9 mouse cellular contexts compared by ENCODE assay signal in genomic region chr14:12574336-12574735, GRCm38 (mm10).
"Had no signal": no experiment of that assay in that cellular context is flagged by ENCODE, and none has a peak within 500 bp of the region (broad histone marks: within the 10 kb centered on the region; RNA-seq: fewer than 3 reads in every experiment).

No protein-coding gene starts in this region.

- H3K4me1 ChIP-seq: kidney, embryonic 15.5 days; limb, embryonic 10.5 days; liver, embryonic 15.5 days had no signal

- H3K27me3 ChIP-seq: kidney, embryonic 15.5 days; liver, embryonic 15.5 days; midbrain, embryonic 15.5 days; neural tube, embryonic 13.5 days had no signal

- H3K9ac ChIP-seq: kidney, embryonic 15.5 days; liver, embryonic 15.5 days; midbrain, embryonic 15.5 days; neural tube, embryonic 13.5 days had no signal

- ATAC-seq: lung, postnatal 0 days had no signal

- H3K9me3 ChIP-seq: kidney, embryonic 15.5 days; limb, embryonic 10.5 days; liver, embryonic 15.5 days; midbrain, embryonic 15.5 days; neural tube, embryonic 13.5 days had no signal

- H3K4me3 ChIP-seq: kidney, embryonic 15.5 days; limb, embryonic 10.5 days; liver, embryonic 15.5 days; midbrain, embryonic 15.5 days; neural tube, embryonic 13.5 days had no signal

- H3K36me3 ChIP-seq: kidney, embryonic 15.5 days; limb, embryonic 10.5 days; liver, embryonic 15.5 days; midbrain, embryonic 15.5 days; neural tube, embryonic 13.5 days had no signal

- H3K27ac ChIP-seq: kidney, embryonic 15.5 days; limb, embryonic 10.5 days; liver, embryonic 15.5 days; midbrain, embryonic 15.5 days; neural tube, embryonic 13.5 days had no signal

- DNase-seq: lung, adult 2 months; thymus, postnatal 14 days had no signal

- H3K4me2 ChIP-seq: kidney, embryonic 15.5 days; liver, embryonic 11.5 days; liver, embryonic 15.5 days; midbrain, embryonic 15.5 days; neural tube, embryonic 13.5 days had no signal
